Mouse (Mus musculus) thymus, postnatal 0 days (tissue): ENCODE data around the gene Sgms1. TPM values are rescaled to one million over a fixed set of nuclear protein-coding genes. Genes with fewer than 3 reads are reported as not detected.
"Not testable (repeated sequence)": the region's sequence is repeated elsewhere in the genome, so short reads cannot be mapped to it uniquely, and the experiment has no call there.

Source experiments
- DNase-seq: peaks from one replicate; pipeline ENCODE4 v3.0.0-alpha.2; 2015; ENCODE audit warnings: low spot score
- polyA plus RNA-seq: library from polyadenylated mRNA; unstranded; fragments of >200 nt; fragmentation: Nextera tagmentation; extraction: Ambion mirVana; gene quantifications from 2 replicates; pipeline ENCODE4 v1.2.1, GENCODE M21; 2015

Sgms1 gene
- polyA plus RNA-seq, 1 experiment from 2014 or later = 5.3 TPM

- DNase-seq = no peak
These were observed 282.8 kb downstream of the Sgms1 start for GRCm38 (mm10) chr19:32106750-32107149.

GRCm38 (mm10) chr19:32104217-32104616, 285.3 kb downstream of the Sgms1 start:
- no peak for DNase-seq

GRCm38 (mm10) chr19:32102976-32103300, 286.6 kb downstream of the Sgms1 start:
- DNase-seq = no peak

GRCm38 (mm10) chr19:32102294-32102975, 287.1 kb downstream of the Sgms1 start:
- DNase-seq = no peak

GRCm38 (mm10) chr19:32098582-32098981, 290.9 kb downstream of the Sgms1 start:
- DNase-seq = no peak

GRCm38 (mm10) chr19:32092358-32092757, 297.2 kb downstream of the Sgms1 start:
- no peak for DNase-seq

GRCm38 (mm10) chr19:32090804-32091203, 298.7 kb downstream of the Sgms1 start:
- no peak for DNase-seq

GRCm38 (mm10) chr19:32088570-32088969, 300.9 kb downstream of the Sgms1 start:
- DNase-seq = no peak

GRCm38 (mm10) chr19:32087736-32088470, 301.6 kb downstream of the Sgms1 start:
- no peak for DNase-seq

- DNase-seq = not testable (repeated sequence)
These were observed 304.7 kb downstream of the Sgms1 start for GRCm38 (mm10) chr19:32084813-32085212.

Other genes with a start within 250 kb of the Sgms1 start
- gene Rpl9-ps6, start 76.9 kb upstream of the Sgms1 start, polyA plus RNA-seq = 150 and 157 TPM in 2 replicates
- 62.0 and 66.4 TPM in 2 replicates for gene Minpp1, start 96.1 kb upstream of the Sgms1 start, polyA plus RNA-seq
- 2.7 TPM in 2 replicates for gene Papss2, start 206.1 kb upstream of the Sgms1 start, polyA plus RNA-seq